Mouse (Mus musculus) left cerebral cortex, adult 11 months (tissue): ENCODE results near the gene Serpina3c.
"Not testable (repeated sequence)": the region's sequence is repeated elsewhere in the genome, so short reads cannot be mapped to it uniquely, and the experiment has no call there.

Experiments
- DNase-seq: peaks from one replicate; pipeline ENCODE4 v3.0.0; 2022; ENCODE audit warnings: low spot score

The Serpina3c gene

DNA sequence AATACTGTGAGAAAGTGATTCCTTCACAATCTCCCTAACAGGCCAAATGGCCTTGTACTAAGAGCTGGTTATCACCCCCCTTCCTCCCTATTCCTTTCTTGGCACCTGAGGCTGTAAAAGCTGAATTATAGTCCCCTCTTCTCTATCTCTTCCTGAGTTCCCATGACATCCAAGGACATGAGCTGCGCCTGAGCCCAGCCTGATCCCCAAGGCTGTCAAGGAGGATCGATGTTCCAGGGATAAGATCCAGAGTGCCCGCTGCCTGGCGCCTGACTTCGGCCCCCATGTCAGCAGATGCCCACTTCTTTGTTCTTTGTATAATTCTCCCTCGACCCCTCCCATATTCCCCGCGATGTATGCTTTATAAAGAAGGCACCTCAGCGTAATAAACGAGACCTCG is 41.3 kb downstream of the Serpina3c start, which contains the start of gene Serpina3a:
TSS of gene Serpina3a (plus strand) at position 392 of the 400 bp plus-strand sequence.
- DNase-seq: not testable (repeated sequence)

DNA sequence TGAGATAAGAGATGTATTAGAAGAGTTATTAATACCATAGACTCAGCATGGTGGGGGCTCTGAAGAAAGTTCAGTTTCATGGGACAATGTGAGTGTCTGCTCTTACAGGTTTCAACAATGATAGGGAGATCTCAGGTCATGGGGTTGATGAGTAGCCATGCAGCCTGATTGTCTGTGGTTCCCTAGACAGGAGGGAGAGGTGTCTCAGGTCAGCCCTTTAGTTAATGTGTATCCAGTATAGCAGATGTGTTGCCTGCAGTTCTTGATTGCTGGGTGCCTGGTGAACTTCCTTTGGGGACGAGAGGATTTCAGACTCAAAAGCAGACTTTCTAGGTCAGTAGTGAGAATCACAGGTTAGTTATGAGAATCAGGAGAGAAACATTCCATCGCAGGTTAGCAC is 45.2 kb downstream of the Serpina3c start:
- no peak for DNase-seq

DNA sequence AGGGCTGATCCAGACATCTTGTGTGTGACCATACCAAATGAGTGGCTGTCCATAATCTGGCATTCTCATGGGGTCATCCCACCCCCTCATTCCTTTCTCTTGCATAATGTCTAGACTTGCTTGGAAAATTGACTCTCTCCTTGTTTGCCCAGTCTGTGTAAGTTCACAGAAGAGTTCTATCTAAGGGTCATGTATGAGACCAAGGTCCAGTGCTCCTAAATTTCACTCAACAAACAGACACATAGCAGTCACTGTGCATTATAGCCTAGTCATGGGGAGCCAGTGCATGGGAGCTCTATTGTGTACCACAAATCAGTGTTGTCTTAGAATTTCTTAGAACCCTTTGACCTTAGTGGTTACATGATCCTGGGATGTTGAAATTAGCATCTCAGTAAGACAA is 46.8 kb downstream of the Serpina3c start:
- no peak for DNase-seq

GRCm38 (mm10) chr12:104105847-104106246 is 47.8 kb downstream of the Serpina3c start:
- DNase-seq: no peak

DNA sequence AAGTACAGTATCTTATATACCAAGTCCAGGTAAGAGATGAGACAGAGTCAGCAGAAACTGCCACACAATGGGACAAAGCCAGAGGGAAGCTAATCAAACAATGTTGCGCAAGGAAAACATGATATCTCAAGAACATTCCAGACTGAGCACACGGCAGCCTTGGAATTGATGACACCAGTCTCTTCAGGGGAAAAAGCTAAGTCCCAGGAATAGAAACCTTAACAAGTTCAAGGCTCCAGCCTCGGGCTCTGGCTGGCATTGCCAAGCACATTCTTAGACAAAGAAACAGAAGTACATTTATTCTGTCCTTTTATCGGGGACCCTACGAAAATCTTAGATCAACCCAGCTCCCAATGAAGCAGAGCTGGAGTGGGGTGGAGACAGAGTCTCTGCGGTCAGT is 52.9 kb downstream of the Serpina3c start, which contains the start of gene Serpina5:
TSS of gene Serpina5 (plus strand) at position 346 of the 400 bp plus-strand sequence.
- no peak for DNase-seq
